Mouse (Mus musculus): ENCODE data around the gene Oxnad1. TPM values are rescaled to one million over a fixed set of nuclear protein-coding genes. Genes with fewer than 3 reads are reported as not detected.

Oxnad1 gene
- 52.9 and 58.8 TPM in 2 replicates for total RNA-seq (2021)
- long read RNA-seq, experiment 1, transcript Oxnad1-201 (8 exons, 2,376 nt), result major isoform, 24 of 27 reads
- long read RNA-seq, experiment 1, partial matches to known transcripts, result 1 of 27 reads
- long read RNA-seq, experiment 1, other reads (novel, unspliced or antisense), result 2 of 27 reads
- long read RNA-seq, experiment 2, transcript Oxnad1-201 (8 exons, 2,376 nt), result major isoform, 13 of 23 reads
- long read RNA-seq, experiment 2, partial matches to known transcripts, result 1 of 23 reads
- long read RNA-seq, experiment 2, other reads (novel, unspliced or antisense), result 9 of 23 reads

DNA sequence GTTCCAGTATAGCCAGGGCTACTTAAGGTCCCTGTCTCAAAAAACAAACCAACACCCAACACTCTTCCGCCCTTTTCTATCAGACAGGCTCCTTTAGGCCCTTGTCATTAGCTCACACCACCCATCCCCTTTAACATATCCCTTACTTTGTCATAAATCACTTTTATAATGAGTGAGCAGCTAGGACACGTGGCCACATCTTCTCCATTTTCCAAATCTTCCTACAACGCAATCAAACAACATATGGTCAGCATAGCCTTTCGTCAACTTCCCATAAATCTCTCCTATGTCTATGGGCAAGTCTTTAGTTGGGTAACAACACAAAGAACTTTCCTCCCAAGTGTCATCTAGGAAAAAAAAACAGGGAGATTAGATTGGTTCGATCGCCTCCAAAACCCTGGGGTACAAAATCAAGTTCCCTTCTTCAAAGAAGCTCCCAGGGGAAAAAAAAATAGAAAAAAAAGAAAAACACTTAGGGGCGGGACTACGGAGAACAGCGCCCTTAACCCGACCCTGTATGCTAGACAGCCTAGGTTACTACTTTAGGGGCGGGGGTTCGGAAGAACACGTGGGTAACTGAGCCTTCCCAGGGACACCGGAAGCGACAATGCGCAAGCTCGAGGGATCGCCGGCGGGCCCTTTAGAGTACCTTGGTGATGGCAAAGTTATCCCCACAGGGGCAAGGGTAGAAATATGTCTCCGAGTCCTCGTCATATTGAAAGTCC lies at the start of gene Oxnad1:
Gene Oxnad1 (plus strand): TSS at position 614 of the 725 bp plus-strand sequence.
- DNase-seq, result peak; percentile 93

GRCm38 (mm10) chr14:32036482-32036881 lies 48.7 kb upstream of the Oxnad1 start:
- peak; percentile 87 for DNase-seq

DNA sequence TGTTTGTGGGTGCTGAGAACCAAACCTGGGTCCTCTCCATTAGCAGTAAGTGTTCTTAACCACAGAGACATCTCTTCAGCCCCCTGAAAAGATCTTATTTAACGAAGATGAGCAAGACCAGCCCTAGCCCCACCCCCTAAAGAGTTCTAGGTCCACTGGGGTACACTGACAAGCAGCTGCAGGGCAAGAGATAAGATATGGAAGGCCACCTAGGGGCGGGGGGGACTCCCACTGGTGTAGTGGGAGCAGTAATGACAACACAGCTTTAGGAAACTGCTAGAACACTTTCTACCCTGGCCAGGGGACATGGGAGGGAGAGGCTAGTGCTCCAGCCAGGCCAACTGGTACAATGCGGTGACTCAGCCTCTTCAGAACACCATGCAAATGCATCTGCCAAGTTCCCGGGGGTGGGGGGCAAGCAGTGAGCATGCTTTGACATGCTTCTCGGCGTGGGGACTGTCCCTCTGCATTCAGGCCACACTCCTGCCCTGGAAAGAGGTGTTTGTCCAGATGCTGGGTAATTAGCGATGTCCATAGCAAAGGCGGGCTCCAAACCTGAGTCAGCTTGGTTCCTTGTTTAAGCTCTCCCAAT lies 47.4 kb upstream of the Oxnad1 start:
- no peak for DNase-seq

- no peak for DNase-seq
Observed at GRCm38 (mm10) chr14:32042108-32042507, 43.1 kb upstream of the Oxnad1 start.

DNA sequence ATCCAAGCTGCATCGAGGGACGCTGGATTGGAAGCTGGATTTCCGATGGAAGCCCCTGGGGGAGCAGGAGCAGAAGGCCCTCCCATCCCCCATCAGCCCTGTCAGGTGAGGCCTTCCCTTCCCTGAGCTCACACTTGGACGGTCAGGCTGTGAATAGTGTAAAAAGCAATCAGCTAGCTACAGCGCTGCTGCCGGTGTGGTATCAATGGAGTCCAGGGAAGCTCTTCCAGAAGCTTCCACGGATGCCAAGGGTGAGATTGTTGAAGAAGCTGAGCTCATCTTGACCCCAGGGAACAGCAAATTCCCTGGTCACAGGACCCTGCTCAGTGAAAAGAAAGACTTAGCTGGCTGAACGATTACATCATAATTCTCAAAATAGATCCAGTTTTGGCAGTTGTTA lies 38.8 kb upstream of the Oxnad1 start:
- no peak for DNase-seq

DNA sequence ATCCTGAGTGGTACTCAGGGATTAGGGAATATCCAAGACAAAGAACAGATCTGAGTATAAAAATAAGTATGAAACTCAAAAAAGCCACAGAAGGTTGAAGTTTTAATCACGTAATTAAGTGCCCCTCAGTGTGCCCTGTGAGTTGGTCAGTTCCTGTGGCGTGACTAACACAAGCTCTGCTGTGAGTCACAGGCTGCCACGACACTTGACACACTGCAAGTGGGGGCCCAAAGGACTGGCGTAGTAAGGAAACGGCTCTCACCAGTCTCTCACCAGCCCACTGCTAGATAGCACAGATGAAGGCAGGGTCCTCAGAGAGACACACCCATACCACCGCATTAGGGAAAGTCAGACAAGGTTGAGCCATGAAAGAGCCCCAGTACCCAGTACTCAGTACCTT lies 35.0 kb upstream of the Oxnad1 start:
- DNase-seq, result peak; percentile 34

DNA sequence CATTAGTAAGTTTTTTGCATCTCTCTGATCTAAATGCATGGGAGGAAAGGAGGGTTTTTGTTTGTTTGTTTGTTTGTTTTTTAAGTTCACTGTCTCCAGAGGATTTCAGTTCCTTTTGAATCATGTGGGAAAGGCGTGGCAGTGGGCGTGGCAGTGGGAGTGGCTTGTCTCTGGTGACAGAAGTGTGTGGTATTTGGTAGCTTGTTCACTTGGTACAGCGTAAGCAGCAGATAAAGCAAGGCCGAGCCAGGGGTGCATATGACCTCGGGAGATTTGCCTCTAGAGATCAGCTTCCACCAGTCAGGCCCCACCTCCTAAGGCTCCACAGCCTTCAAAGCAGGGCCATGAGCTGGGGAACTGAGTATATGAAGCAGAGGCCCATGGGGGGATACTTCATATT lies 31.3 kb upstream of the Oxnad1 start:
- DNase-seq, result no peak

DNA sequence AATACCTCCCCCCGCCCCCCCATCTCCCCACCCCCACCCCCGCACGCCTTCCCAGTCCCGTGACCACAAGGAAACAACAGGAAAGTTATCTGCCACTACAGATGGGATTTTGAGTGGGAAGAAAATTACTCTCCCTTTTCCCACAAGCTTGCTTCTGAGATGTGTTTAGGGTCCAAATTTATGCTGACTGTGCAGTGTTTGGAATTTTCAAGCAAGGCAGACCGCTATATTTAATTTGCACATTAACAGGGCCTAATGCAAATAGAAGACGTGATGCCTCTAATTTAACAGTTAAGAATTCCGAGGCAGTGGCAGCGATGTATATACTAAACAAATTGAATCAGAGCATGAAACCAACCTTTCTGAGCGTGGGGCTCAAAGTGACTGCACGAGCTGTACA lies 30.4 kb upstream of the Oxnad1 start:
- no peak for DNase-seq

DNA sequence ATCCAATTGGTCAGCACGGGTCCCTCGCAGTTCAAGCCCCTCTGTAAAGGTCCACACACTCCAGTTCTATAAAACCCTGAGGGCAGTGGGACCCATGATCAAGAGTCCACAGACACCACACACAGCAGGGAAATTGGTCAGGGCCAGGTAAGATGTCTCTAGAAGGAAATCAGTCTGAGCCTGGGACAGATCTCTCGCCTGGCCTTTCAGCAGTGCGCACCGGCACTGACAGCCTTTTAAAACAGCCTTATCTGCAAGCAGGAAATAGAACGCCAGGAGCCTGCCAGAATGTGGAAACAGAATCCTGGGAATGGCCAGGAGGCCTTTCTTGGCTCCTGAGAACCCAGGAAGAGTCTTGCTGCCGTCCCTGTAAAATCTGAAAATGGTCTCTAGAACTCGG lies 29.4 kb upstream of the Oxnad1 start:
- no peak for DNase-seq

- DNase-seq, result peak; percentile 40
Observed at GRCm38 (mm10) chr14:32056675-32057074, 28.5 kb upstream of the Oxnad1 start.

GRCm38 (mm10) chr14:32057664-32058063 lies 27.5 kb upstream of the Oxnad1 start:
- DNase-seq, result no peak

GRCm38 (mm10) chr14:32061398-32061797 lies 23.8 kb upstream of the Oxnad1 start:
- DNase-seq, result no peak

- no peak for DNase-seq
Observed at GRCm38 (mm10) chr14:32072807-32073206, 12.4 kb upstream of the Oxnad1 start.

GRCm38 (mm10) chr14:32073211-32073685 lies 11.9 kb upstream of the Oxnad1 start:
- DNase-seq, result peak; percentile 76

- peak; percentile 47 for DNase-seq
Observed at GRCm38 (mm10) chr14:32073901-32074300, 11.3 kb upstream of the Oxnad1 start.

- DNase-seq, result peak; percentile 83
Observed at GRCm38 (mm10) chr14:32076896-32077575, 8.1 kb upstream of the Oxnad1 start.

GRCm38 (mm10) chr14:32081026-32081425 lies 4.1 kb upstream of the Oxnad1 start:
- DNase-seq, result no peak

- DNase-seq, result no peak
Observed at GRCm38 (mm10) chr14:32082891-32083290, 2.3 kb upstream of the Oxnad1 start.

DNA sequence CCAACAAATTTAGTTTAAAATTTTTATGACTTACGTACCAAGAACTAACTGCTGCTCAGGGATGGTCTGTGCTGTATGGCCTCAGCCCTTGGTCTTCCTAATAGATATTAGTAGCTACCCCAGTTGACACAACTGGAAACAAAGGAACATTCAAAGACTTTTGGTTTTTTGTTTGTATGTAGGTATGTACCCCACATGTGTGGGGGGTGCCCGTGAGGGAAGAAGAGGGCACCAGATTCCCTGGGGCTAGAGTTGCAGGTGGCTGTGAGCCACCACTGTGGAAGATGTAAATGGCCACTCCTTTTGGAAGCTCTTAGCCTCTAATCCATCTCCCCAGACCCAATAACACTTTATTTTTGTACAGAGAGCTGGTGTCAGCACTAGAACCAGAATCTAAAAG lies 1.7 kb upstream of the Oxnad1 start:
- no peak for DNase-seq

GRCm38 (mm10) chr14:32085486-32086201 lies 470 bp downstream of the Oxnad1 start, which contains the start of gene Dph3:
Gene Dph3, minus strand, starts transcription at chr14:32085729.
- peak; percentile 99 for DNase-seq

DNA sequence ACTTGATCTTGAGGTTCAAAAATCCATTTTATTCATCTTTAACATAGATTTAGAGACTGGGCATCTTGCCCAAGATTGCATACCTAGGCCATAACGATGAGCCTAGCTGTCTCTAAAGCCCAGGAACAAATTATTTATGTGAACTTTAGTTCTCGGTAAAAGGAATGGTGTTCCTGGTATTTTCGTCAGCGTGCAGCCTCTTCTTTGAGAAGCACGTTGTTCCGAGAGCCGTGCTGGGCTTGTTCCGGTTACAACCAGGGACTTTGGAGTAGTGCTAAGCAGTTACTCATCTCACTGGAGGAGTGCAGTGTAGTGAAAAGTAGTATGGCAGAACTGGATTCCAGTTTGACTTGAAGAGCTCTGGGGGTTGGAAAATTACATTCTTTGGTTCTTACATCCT lies 1.1 kb downstream of the Oxnad1 start:
- DNase-seq, result no peak
